Mouse (Mus musculus): ENCODE results near the gene Sppl2a. TPM values are rescaled to one million over a fixed set of nuclear protein-coding genes. Genes with fewer than 3 reads are reported as not detected.

The Sppl2a gene
- 39.5 TPM for polyA plus RNA-seq (2014; fragmentation: Illumina TruSeq; extraction: RNeasy Lipid Tissue Mini Kit (QIAGEN cat#74804); ENCODE audit: low read depth, low replicate concordance)

DNA sequence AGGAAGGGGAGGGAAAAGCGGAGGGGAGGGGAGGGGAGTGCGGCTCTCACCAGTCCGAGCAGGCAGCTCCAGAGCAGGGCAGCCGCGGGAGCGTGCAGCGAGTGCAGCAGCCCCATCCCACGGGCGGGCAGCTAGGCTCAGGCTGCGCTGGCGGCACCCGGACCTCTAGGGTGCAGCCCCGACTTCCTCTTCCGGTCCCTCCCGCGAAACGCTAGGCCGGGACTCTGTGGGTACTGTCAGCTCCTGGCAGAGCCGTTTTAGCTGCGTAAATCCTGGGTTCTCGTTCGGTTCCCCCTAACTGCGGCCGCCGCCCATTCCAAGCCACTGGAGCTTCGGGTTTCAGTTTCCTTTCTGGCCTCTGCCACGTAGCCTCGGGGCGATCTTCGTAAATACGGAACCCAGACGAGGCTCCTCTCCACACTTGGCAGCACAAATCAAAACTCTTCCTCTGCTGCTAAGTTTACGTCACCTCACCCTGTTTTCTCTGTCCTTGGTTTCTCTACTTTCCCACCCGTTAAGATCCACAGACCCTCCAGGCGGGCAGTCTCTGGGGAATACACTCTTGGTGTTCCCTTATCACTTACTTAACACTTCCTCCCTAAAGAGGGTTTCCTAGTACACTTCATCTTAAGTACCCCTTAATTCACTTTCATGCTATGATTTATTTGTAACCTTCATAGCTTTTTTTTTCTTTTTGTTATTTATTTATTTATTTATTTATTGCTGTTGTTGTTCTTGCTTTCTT is at the start of gene Sppl2a:
Gene Sppl2a (minus strand): TSS at position 339 of the 745 bp plus-strand sequence.

DNA sequence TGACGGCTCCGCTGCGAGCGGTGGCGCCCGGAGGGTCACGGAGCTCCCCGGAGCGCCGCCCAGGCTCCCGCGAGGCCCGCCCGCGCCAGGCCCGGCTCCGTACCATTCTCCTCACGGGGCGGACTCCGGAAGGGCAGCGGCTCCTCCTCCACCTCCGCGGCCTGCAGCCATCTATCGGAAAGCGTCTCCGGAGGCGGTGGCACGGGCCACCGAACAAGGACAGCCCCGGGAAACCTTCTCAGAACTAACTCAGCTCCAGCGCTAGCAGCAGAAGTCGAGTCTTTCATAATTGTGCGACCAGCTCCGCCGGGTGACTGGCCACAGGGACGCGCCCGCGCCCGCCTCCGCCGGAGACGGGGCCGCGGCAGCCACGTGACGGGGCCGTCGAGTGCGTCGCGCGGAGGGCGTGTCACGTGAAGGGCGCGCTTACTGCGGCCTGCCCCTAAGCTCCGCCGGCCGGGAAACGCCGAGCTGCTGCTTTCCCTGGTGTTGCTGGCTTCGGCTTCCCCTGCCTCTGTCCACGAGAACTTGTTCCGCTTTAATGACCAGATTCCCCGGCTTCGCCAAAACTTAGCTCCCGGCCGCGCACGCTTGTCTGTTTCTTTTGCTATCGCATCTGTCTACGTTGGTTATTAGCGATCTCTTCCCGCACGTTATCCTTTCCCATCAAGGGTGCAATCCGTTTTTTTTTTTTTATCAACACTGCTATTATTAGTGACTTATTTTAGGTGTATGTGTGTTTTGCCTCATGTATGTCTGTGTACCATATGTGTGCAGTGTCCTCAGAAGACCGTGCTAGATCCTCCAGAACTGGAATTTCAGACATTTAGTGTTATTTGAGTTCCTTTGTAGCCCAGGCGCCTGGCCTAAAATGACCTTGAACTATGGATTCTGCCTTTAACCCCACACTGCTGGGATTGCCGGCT is 56.9 kb downstream of the Sppl2a start, which contains the start of gene Trpm7:
Gene Trpm7 (minus strand): TSS at position 360 of the 926 bp plus-strand sequence.

Other genes with a start within 250 kb of the Sppl2a start
- 337 TPM for gene Usp8, start 225.9 kb downstream of the Sppl2a start, polyA plus RNA-seq (2014; fragmentation: Illumina TruSeq; extraction: RNeasy Lipid Tissue Mini Kit (QIAGEN cat#74804); ENCODE audit: low read depth, low replicate concordance)
- gene Usp50, start 149.8 kb downstream of the Sppl2a start, polyA plus RNA-seq (2014; fragmentation: Illumina TruSeq; extraction: RNeasy Lipid Tissue Mini Kit (QIAGEN cat#74804); ENCODE audit: low read depth, low replicate concordance) = 146 TPM
- 50.0 TPM for gene Trpm7, start 57.0 kb downstream of the Sppl2a start, polyA plus RNA-seq (2014; fragmentation: Illumina TruSeq; extraction: RNeasy Lipid Tissue Mini Kit (QIAGEN cat#74804); ENCODE audit: low read depth, low replicate concordance)
- 16.2 TPM for gene Ap4e1, start 75.5 kb upstream of the Sppl2a start, polyA plus RNA-seq (2014; fragmentation: Illumina TruSeq; extraction: RNeasy Lipid Tissue Mini Kit (QIAGEN cat#74804); ENCODE audit: low read depth, low replicate concordance)
- 9.0 TPM for gene Blvra, start 137.4 kb upstream of the Sppl2a start, polyA plus RNA-seq (2014; fragmentation: Illumina TruSeq; extraction: RNeasy Lipid Tissue Mini Kit (QIAGEN cat#74804); ENCODE audit: low read depth, low replicate concordance)
- 29.8 TPM for gene Ncaph, start 200.7 kb upstream of the Sppl2a start, polyA plus RNA-seq (2014; fragmentation: Illumina TruSeq; extraction: RNeasy Lipid Tissue Mini Kit (QIAGEN cat#74804); ENCODE audit: low read depth, low replicate concordance)
- 1.6 TPM for gene Itpripl1, start 210.2 kb upstream of the Sppl2a start, polyA plus RNA-seq (2014; fragmentation: Illumina TruSeq; extraction: RNeasy Lipid Tissue Mini Kit (QIAGEN cat#74804); ENCODE audit: low read depth, low replicate concordance)